Mouse (Mus musculus): ENCODE measurements around the gene Wdr37.

- TF ChIP-seq CTCF (IDR thresholded peaks at IDR 0.05; ENCODE audit: low read depth) (peak; percentile 44), EP300 (IDR thresholded peaks at IDR 0.05; ENCODE audit: low read depth) (no peak)
These were observed 91.3 kb downstream of the Wdr37 start for GRCm38 (mm10) chr13:8780441-8780840.

Measured in heart, postnatal 0 days (tissue).